Mouse (Mus musculus) ES-Bruce4 (cell line): ENCODE data around the gene Cops4. TPM values are rescaled to one million over a fixed set of nuclear protein-coding genes. Genes with fewer than 3 reads are reported as not detected.

Experiments
- H3K27ac ChIP-seq: 2 replicates; pipeline ENCODE4 v1.5.1; 2012; ENCODE audit warnings: low read length, inconsistent platforms; ENCODE audit not compliant: insufficient read depth
- H3K27me3 ChIP-seq: 2 replicates; pipeline ENCODE4 v1.6.1; 2012; ENCODE audit warnings: mild to moderate bottlenecking, low read length, inconsistent platforms; ENCODE audit not compliant: control insufficient read depth, poor library complexity, insufficient read depth, severe bottlenecking
- H3K36me3 ChIP-seq: 2 replicates; pipeline ENCODE4 v1.6.1; 2012; ENCODE audit warnings: inconsistent platforms, mild to moderate bottlenecking, low read length, moderate library complexity; ENCODE audit not compliant: control insufficient read depth, poor library complexity, insufficient read depth, severe bottlenecking
- H3K4me1 ChIP-seq: one replicate; pipeline ENCODE4 v1.8.1; 2011; ENCODE audit warnings: low read length; ENCODE audit not compliant: control insufficient read depth, insufficient read depth
- H3K4me3 ChIP-seq: 2 replicates; pipeline ENCODE4 v1.5.1; 2011; ENCODE audit warnings: low read depth, mild to moderate bottlenecking, low read length
- H3K9ac ChIP-seq: 2 replicates; pipeline ENCODE4 v1.6.1; 2012; ENCODE audit warnings: low read depth, mild to moderate bottlenecking, inconsistent platforms; ENCODE audit not compliant: poor library complexity, severe bottlenecking
- H3K9me3 ChIP-seq: replicated peaks from 2 replicates; pipeline ENCODE4 v1.6.1; 2012; ENCODE audit warnings: mild to moderate bottlenecking, low read length, inconsistent platforms; ENCODE audit not compliant: control insufficient read depth, poor library complexity, insufficient read depth, severe bottlenecking
- CTCF ChIP-seq: IDR thresholded peaks from one replicate; pipeline ENCODE4 v1.8.1; 2011; ENCODE audit warnings: low read depth, low read length
- EP300 ChIP-seq: IDR thresholded peaks from 2 replicates; pipeline ENCODE4 v1.6.1; 2011; ENCODE audit warnings: low read depth, low read length; ENCODE audit not compliant: insufficient read depth
- POLR2A ChIP-seq: IDR thresholded peaks from one replicate; pipeline ENCODE4 v1.8.1; 2011; ENCODE audit warnings: low read length; ENCODE audit not compliant: insufficient read depth
- polyA plus RNA-seq: library from polyadenylated mRNA; stranded (reverse); fragments of >200 nt; gene quantifications from 2 replicates; pipeline ENCODE4 v1.2.4, GENCODE M21; 2011; ENCODE audit warnings: low read depth; ENCODE audit not compliant: missing spikeins, insufficient read depth, insufficient read length

The Cops4 gene
- polyA plus RNA-seq, 1 experiment, result 118 TPM

- no peak overlapping the region for H3K4me3 ChIP-seq
- H3K9ac ChIP-seq, result no peak overlapping the region
- no peaks in the 10 kb centered on the region for H3K4me1 ChIP-seq
- H3K36me3 ChIP-seq, result no peaks in the 10 kb centered on the region
- H3K27me3 ChIP-seq, result no peaks in the 10 kb centered on the region
- H3K9me3 ChIP-seq, result no peaks in the 10 kb centered on the region
- H3K27ac ChIP-seq, result no peak overlapping the region
- TF ChIP-seq EP300 (no peak), POLR2A (no peak), CTCF (no peak)
Measured at GRCm38 (mm10) chr5:100557537-100557936, 39.4 kb downstream of the Cops4 start.

GRCm38 (mm10) chr5:100558783-100559182 lies 40.7 kb downstream of the Cops4 start:
- Histone ChIP-seq H3K27ac (no peak overlapping the region), H3K27me3 (no peaks in the 10 kb centered on the region), H3K9me3 (no peaks in the 10 kb centered on the region), H3K36me3 (no peaks in the 10 kb centered on the region), H3K4me3 (no peak overlapping the region), H3K9ac (no peak overlapping the region), H3K4me1 (no peaks in the 10 kb centered on the region)
- TF ChIP-seq CTCF (no peak), POLR2A (no peak), EP300 (no peak)

- H3K4me3 ChIP-seq, result no peak overlapping the region
Measured at GRCm38 (mm10) chr5:100559357-100559756, 41.2 kb downstream of the Cops4 start.

GRCm38 (mm10) chr5:100562702-100563101 lies 44.6 kb downstream of the Cops4 start:
- no peak overlapping the region for H3K4me3 ChIP-seq
- no peak for TF ChIP-seq EP300
- no peak for TF ChIP-seq CTCF
- no peak for TF ChIP-seq POLR2A
- H3K27me3 ChIP-seq, result no peaks in the 10 kb centered on the region

More at GRCm38 (mm10) chr5:100559357-100559756, 41.2 kb downstream of the Cops4 start:
- H3K27me3 ChIP-seq, result no peaks in the 10 kb centered on the region
- H3K9me3 ChIP-seq, result no peaks in the 10 kb centered on the region
- H3K36me3 ChIP-seq, result no peaks in the 10 kb centered on the region
- H3K4me1 ChIP-seq, result no peaks in the 10 kb centered on the region
- no peak overlapping the region for H3K27ac ChIP-seq
- H3K9ac ChIP-seq, result no peak overlapping the region
- no peak for TF ChIP-seq EP300
- TF ChIP-seq POLR2A, result no peak
- no peak for TF ChIP-seq CTCF

GRCm38 (mm10) chr5:100566798-100567197 lies 48.7 kb downstream of the Cops4 start:
- TF ChIP-seq EP300 (no peak), CTCF (no peak), POLR2A (no peak)
- Histone ChIP-seq H3K4me1 (peaks cover 2% of the 10 kb centered on the region), H3K9ac (no peak overlapping the region), H3K4me3 (no peak overlapping the region), H3K27me3 (no peaks in the 10 kb centered on the region), H3K27ac (no peak overlapping the region), H3K9me3 (no peaks in the 10 kb centered on the region), H3K36me3 (no peaks in the 10 kb centered on the region)

More at GRCm38 (mm10) chr5:100562702-100563101, 44.6 kb downstream of the Cops4 start:
- H3K4me1 ChIP-seq, result no peaks in the 10 kb centered on the region
- H3K36me3 ChIP-seq, result no peaks in the 10 kb centered on the region
- H3K27ac ChIP-seq, result no peak overlapping the region
- no peaks in the 10 kb centered on the region for H3K9me3 ChIP-seq
- H3K9ac ChIP-seq, result no peak overlapping the region

- no peak overlapping the region for H3K27ac ChIP-seq
- no peaks in the 10 kb centered on the region for H3K36me3 ChIP-seq
- no peak overlapping the region for H3K9ac ChIP-seq
- no peaks in the 10 kb centered on the region for H3K9me3 ChIP-seq
- no peaks in the 10 kb centered on the region for H3K27me3 ChIP-seq
- peaks cover 2% of the 10 kb centered on the region for H3K4me1 ChIP-seq
- no peak overlapping the region for H3K4me3 ChIP-seq
- no peak for TF ChIP-seq POLR2A
- no peak for TF ChIP-seq CTCF
- no peak for TF ChIP-seq EP300
Measured at GRCm38 (mm10) chr5:100567258-100568032, 49.3 kb downstream of the Cops4 start.
